Mouse (Mus musculus): ENCODE results near the gene Pgap2.
A peak's percentile ranks its signal among the peaks of the same experiment; 100 is the strongest.
"Not testable (repeated sequence)": the region's sequence is repeated elsewhere in the genome, so short reads cannot be mapped to it uniquely, and the experiment has no call there.

Pgap2 gene

DNA sequence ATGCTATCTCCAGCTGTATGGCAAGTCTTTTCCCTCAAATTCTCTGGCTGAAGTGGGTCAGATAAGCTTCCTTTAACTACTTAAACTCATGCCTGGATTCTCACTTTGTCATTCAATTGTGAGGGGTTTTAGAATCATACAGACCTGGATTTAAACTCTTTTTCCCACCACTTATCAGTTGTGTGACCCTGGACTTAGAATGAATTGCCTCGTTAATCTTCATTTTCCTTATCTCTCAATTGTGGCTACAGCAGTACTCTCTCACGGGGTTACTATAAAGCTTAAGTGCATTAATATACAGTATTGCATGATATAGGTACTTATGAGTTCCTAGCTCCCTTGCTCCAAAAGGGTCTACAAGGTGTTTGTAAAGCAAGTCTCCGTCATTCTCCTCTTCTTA lies 32.9 kb downstream of the Pgap2 start:
- DNase-seq = no peak

DNA sequence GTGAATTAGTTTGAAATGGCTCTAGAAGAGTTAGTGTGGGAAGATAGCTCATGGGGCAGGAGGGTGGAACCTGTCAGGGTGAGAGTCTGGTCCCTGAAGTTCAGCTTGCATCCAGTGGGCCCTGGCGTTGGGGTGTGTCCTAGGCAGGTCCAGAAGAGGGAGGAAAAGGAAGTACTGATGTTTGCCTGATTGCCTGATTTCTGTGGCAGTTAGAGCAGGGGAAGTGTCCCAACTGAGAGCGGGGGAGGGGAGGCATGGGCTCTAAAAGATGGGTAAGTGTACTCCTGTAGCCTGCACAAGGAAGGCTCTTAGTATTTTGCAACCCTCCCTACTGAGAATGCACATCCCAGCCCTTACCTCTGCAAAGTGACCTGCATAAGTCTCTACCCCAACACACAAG lies 33.9 kb downstream of the Pgap2 start:
- DNase-seq = peak; percentile 51

DNA sequence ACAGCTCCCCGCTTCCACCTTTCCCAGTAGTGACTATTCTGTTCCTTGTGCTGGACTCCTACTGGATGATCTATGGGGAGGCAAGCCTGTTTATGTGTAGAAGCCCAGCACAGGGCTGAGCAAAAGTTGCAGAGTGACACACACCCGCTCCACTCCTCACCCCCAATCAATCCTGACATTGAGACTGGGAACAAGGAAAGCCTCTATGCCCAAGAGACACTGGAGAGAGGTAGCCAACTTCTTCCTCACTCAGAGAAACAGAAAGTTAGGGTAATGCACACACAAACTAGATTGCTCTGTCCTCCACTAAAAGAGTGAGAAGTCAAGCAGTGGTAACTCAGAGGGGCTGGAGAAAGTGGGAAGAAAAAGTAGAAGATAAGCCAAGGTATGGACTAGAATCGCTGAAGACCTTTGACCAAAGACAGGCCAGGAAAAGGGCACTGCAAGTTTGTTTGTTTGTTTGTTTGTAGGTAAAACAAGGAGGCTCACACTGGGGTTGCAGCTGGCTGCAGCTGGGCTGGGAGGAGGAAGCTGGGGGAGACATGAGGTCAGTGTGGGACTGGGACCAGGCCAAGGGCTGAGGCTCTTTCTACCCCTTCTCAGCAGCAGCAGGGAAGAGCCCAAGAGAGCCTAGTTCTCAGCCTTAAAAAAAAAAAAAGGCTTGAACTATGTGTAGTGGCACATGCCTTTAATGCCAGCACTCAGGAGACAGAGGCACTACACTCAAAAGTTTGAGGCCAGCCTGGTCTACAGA lies 35.0 kb downstream of the Pgap2 start:
- no peak for DNase-seq

DNA sequence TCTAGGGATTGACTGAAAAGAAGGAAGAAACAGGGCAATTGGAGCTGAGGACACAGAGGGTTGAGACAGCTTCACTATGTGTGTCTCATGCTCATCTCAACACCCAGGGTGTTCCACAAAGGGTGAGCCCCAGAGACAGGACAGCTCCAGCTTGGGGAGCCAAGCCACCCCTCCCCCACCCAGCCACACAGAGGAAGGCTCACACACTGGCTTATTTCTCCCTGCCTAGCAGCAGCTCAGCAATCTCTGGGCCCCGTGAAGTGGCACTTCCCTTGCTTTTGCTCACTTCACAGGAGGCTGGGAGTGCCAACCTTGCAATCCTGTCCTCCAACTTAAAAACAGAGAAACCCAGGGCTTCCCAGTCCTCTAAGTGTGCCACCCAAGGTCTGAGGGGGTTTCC lies 35.8 kb downstream of the Pgap2 start:
- peak; percentile 55 for DNase-seq

DNA sequence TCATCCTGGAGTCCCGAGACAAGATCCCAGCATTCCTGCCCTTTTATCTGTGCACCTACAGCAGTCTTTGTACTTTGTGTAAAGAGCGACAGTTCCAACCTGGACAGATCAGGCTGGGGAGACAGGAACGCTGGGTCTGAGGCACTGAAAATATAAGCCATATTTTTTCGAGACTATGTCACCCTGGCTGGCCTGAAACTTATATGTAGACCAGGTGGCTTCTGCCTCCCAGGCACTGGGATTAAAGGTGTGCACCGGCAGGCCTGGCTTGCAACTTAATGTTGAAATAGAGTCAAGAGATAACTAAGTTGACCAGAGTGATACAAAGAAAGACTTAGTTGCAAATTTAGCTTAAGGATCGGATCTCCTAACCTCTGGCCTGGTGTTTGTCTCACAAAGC lies 36.3 kb downstream of the Pgap2 start:
- DNase-seq = no peak

DNA sequence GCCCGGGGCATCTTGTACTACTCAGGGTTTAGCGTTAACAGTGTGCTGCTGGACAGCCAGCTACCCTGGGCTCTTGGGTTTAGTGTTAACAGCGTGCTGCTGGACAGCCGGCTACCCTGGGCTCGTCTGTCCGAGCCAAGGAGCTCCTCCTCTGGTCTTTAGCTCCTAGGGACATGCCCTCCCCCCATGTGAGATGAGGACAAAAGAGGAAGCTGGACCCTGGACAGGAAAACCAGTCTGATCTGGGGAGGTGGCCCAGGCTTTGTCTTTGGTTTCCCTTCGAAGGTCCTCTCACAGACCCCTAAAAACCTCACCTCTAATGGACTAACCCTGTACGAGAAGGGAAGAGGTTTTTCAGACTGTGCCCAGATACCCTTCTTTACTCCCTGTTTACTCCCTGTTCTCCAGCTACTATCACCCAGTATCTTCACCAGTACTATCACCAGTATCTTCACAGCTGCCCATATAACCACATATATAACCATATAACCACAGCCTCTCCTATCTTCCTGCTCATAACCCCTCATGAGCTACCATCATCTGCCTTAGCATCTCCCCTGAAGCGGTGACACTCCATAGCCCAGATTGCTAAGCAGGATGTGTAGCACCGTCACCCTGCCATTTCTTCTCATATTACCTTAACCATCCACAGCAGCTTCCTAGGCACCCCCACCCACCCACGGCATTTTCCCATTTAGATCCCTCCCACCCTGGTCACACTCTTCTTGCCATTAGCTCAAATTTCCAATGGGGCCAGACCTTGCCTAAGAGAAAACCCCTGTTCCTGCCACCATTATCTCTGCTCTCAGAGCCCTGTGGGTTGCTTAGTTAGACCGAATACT lies 37.2 kb downstream of the Pgap2 start:
- DNase-seq = no peak

DNA sequence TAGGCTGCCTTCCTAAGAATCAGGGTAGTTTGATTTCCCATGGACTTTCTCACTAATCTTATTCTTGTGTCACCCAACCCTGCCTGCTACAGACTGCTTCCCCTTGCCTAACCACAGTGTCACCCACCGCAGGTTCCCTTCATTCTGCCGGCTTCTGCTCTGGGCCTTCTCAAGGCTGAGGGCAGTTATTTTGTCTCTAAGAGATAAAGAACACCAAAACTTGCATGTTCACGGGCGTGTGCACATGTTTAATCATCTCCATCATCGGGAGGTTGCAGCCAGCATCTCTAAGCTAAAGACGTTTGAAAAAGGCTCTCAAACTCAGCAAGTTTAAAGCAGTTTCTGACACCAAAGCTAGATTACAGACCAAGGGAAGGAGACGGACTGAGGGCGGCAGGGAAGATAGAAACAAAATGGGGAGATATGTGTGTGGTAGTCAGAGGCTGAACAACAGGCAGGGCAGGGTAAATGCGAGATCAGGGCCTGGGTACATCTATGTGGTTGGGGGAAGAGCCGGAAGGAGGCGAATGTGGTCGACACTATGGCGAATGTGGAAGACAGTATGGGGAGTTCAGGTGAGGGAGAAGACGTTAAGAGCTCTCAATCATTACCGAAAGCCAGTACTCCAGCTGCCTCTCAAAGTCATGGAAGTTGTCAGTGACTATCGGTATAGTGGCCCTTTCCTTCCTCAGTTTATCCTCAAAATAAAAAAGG lies 38.8 kb downstream of the Pgap2 start:
- peak; percentile 58 for DNase-seq

DNA sequence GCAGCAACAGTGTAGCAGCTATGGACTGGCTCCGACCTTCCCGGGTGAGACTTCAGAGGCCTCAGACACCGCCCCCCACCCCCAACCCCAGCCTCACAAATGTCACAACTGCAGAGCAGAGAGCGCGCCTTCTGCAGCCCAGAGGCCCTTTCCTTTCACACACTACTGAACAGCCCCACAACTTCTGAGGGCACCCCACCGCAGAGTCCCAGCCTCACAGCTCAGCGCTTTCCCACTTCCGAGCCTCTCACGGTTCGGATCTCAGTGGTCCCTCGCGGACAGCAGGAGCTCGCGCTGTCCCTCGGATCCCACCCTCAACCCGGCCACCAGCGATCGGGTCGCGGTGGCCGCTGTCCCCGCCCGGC lies 39.5 kb downstream of the Pgap2 start:
- no peak for DNase-seq

DNA sequence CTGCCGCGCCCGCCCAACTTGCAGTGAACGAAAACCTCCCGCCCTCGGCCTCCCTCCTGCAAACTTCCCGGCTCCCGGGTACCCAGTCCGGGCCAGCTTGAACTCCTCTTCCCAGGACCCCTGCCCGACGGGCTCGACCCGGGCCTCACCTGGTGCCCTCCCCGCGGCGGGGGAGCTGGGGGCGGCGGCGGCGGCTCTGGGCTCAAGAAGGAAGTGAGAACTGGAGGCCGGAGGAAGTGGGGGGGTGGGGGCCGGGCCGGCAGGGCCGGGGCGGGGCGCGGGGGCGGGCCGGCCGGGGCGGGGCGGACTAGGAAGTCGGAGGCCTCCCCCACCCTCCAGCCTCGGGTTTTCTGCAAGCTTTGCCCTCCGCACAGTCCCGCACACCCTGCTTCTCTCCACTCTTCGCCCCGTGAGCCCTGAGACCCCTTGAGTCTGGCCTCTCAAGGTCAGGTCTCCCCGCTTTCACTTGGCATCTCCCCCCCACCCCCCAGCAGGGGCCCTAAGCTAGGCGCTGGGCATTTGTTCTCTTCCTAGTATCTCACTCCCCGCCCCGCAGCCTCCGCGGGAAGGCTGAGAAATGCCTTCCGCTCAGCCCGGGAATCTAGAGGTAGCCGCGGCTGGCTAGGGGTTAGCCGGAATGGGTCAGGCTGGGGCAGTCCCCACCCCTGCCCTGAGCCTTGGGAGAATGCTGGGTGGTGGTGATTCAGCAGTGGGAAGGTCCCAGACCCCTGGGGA lies 40.1 kb downstream of the Pgap2 start:
- DNase-seq = peak; percentile 91

DNA sequence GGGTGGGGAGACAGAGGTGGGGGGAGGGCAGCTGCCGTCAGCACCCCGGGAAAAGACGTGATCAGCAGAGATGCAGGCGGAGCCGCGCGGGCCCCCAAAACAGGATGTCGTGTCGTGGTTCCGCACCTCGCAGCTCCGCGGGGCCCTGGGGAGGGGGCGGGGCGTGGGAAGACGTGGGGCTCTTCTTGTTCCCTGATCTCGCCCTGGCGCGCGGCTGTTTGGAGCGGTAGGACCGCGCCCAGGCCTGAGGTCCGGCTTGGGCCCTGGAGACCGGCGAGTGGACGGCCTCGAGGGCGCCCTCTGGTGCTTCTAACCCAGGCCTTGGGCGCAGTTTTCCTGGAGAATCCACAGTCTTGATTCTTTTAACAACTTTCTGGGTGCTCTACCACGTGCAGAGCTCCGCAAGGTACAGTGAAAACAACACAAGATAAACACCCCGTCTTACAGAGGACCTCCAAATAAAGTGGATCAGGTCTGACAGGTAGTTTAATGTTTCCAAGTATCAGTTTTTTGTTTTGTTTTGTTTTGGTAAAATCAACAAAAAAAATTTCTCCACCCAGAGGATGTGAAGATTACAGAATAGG lies 40.7 kb downstream of the Pgap2 start:
- peak; percentile 93 for DNase-seq

DNA sequence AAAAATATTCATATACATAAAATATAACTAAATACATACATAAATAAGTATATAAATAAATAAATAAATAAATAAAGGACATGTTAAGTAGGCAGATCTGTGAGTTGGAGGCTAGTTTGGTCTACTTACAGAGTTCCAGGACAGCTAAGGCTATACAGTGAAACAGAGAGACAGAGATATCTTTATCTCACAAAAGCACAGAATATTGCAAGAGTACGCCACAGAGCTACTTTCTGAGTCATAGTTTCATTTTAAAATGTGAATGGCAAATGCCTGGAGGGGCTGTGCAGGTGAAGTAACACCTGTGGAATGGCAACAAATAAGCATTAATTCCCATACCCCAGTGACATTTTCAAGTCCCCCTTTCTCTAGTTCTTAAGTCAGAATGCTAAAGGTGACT lies 43.6 kb downstream of the Pgap2 start:
- no peak for DNase-seq

DNA sequence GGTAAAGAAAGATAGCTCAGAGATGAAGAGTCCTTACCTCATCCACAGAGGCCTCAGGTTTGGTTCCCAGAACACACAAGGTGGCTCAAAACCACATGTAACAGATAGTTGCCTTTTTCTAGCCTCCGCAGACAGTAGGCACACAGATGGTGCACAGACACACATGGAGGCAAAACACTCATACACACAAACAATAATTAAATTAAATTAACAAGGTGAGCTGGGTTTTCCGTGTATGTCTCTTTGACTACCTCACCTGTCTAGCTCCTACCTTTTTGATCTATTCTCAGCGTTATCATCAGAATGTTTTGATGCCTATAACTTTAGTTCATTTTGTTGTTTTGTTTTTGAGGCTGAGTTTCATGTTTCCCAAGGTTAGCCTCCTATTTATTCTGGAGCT lies 45.9 kb downstream of the Pgap2 start, which contains the start of gene Rhog:
Gene Rhog, minus strand, starts transcription at position 101 of the 400 bp plus-strand sequence.
- DNase-seq = no peak

DNA sequence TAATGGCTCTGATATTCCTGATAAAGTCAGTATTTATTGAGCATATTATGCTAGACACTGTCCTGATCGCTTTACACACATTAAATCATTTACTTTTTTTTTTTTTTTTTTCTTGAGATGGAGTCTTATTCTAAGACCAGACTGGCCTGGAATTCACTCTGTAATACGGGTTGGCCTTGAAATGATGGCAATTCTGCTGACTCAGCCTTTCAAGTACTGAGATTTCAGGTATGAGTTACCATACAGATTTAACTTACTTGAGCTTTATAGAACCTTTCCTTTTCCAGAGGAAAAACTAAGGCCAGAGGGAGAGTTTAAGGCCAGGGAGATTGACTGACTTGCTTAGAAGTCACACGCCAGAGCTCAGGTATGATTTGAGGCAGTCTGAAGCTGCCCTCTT lies 46.6 kb downstream of the Pgap2 start:
- DNase-seq = no peak

DNA sequence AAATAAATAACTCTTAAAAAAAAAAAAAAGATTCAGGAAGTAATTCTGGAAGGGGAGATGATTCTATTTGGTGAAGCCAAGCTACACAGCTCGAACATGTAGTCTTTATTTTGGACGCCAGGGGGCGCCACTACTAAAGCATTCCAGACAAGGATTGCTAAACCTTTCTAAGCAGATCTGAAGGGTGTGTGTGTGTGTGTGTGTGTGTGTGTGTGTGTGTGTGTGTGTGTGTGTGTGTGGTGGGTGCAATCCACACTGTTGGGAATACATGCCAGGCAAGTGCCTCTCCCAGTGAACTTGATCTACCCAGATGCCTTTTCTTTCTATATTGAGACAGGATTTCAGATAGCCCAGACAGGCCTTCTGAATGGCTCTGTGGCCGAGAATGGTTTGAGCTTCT lies 48.2 kb downstream of the Pgap2 start:
- peak; percentile 86 for DNase-seq

DNA sequence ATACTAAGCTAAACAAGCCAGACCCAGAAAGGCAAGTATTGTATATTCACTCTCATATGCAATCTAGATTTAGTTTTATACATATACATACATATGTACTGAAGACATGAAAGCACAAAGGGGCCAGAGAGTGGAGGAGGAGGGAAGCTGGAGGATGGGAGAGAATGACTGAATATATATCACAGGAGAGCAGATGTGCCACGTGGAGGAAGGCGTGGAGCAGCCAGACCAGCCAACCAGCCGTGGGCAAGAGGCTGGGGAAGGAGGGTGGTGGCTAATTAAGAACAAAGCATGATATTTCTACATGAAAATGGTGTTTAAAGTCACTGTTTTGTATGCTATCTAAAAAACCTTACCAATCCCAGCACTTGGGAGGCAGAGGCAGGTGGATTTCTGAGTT lies 48.7 kb downstream of the Pgap2 start:
- DNase-seq = no peak

DNA sequence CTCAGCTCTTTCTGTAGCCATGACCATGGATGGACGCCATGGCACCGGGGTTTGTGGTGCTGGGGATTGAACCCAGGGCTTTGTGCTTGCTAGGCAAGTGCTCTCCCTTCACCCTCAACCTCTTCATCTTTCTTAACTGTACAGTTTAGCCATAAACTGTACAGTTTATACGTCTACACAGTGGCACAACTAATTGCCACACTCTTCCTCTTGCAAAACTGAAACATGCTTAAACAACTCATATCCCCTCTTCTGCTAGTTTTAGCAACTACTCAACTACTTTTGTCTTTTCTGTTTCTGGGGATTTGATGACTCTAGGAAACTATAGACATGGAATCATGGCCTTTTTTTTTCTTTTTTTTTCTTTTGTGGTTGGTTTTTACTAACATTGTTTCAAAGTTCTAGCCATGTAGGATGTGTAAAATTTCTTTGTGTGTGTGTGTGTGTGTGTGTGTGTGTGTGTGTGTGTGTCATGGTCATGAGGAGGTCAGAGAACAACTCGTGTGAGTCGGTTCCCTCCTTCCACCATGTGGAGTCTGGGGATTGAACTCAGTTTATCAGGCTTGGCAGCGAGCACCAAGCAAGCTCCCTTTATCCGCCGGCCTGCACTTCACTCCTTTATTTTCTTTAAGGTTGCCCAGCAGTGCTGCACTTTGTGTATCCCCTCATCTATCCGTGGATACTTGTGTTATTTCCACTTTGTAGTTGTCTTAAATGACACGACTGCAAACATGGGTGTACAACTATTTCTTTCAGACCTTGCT lies 49.9 kb downstream of the Pgap2 start:
- DNase-seq = no peak

DNA sequence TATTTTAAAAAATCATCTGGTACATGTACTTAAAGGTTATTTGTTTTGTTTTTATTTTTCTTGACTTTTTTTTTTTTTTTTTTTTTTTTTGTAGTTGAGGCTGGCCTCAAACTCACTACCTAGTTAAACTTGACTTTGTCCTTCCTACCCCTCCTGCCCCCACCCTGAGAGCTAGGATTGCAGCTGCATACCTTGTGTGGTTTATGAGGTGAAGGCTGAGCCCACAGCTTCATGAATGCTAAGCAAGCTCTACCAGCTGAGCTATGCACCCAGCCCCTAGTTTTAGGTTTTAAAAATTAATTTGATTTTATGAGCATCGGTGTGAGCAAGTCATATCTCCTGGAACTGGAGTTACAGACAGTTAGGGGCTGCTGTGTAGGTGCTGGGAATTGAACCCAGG lies 50.5 kb downstream of the Pgap2 start:
- DNase-seq = no peak

DNA sequence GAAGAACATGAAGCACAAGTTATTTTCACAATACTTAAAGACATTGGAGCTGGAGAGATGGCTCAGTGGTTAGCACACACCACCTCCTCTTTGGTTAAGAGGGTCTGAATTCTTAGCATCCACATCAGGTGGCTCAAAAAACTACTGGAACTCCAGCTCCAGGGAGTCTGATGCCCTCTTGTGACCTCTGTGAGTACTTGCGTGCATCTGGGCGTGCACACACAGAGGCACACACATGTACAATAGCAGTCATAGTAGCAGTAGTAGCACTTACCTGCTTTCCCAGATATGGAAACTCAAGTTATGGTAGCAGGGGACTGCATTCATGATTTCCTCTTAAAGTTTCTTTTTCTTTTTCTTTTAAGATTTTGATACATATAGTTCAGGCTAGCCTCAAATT lies 53.0 kb downstream of the Pgap2 start:
- no peak for DNase-seq

DNA sequence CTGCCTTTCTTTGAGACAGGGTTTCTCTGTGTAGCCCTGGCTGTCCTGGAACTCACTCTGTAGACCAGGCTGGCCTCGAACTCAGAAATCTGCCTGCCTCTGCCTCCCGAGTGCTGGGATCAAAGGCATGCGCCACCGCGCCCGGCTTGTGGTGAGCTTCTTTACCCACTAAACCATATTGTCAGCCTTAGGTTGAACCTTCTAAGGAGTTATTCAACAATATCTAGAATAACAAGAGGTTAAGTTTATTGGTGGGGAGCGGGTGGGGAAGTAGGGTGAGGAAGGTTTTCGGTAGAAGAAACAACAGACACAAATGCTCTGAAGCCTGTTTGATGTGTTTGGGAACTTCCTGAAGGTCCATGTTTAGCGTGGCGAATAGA lies 56.0 kb downstream of the Pgap2 start:
- not testable (repeated sequence) for DNase-seq

DNA sequence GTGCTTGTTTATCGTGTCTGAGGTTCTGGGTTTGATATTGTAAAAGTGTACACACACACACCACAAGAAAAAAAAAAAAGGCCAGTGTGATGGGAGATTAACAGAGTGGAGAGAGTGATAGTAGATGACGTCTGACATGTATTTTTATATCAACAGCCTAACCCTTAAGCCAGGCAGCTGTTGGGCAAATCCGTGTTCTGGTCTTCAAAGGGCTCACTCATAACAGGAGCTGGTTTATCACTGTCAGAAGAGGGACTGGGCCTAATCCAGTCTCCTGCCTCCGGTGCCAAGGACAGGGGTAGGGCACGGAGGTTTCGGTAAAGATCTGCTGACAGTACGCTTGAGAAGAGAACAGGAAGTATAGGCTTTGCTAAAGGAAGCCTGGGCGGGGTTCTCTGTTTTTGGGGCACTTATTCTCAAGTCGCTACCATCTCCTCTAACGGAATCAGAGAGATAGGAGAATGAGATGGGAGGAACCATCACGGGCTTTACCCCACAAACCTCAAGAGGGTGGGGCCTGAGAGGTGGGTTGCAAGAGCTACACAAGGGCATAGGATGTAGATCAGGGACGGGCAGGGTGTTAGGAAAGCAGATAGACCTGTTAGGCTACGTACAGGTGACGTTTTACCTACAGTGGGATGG lies 56.5 kb downstream of the Pgap2 start:
- DNase-seq = peak; percentile 67

DNA sequence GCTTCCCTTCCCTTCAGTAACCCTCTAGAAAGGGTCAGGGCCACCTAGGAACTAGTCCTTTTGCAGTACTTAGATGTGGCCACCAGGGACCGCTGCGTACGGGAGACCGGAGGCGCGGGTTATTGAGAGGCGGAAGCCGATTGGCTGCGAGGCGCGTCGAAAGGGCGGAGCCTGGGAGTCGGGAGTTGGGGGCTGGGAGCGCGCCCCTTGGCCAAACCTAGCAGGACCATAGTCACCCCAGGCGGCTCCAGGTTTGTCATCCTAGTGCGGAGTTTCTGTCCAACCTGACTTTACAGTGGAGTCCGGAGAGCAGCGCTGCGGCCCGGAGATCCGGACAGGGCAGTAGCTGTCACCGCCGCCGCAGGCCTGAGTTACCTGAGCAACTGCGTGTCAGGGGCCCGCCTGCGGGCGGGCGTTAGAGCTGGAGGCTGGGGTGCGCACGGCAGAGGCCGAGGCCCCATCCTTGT lies 57.1 kb downstream of the Pgap2 start:
- DNase-seq = peak; percentile 97

Measured in liver (tissue).